Mouse (Mus musculus) brain, adult 2 months (tissue): ENCODE results near the gene Abcb9.

Experiments used
- DNase-seq: peaks from one replicate; pipeline ENCODE4 v3.0.0; 2011; ENCODE audit warnings: low read depth, low spot score

The Abcb9 gene

GRCm38 (mm10) chr5:124013747-124014146 is 81.9 kb downstream of the Abcb9 start:
- DNase-seq, result no peak

- no peak for DNase-seq
Measured at GRCm38 (mm10) chr5:124012885-124013284, 82.7 kb downstream of the Abcb9 start.

- no peak for DNase-seq
Measured at GRCm38 (mm10) chr5:124011927-124012326, 83.7 kb downstream of the Abcb9 start.
